Mouse (Mus musculus) ES-Bruce4 (cell line): ENCODE measurements around the gene Mmab.

Experiments used
- CTCF ChIP-seq: IDR thresholded peaks from one replicate; pipeline ENCODE4 v1.8.1; 2011; ENCODE audit warnings: low read depth, low read length
- EP300 ChIP-seq: IDR thresholded peaks from 2 replicates; pipeline ENCODE4 v1.6.1; 2011; ENCODE audit warnings: low read depth, low read length; ENCODE audit not compliant: insufficient read depth
- POLR2A ChIP-seq: IDR thresholded peaks from one replicate; pipeline ENCODE4 v1.8.1; 2011; ENCODE audit warnings: low read length; ENCODE audit not compliant: insufficient read depth

- no peak for TF ChIP-seq POLR2A
- no peak for TF ChIP-seq CTCF
- TF ChIP-seq EP300: no peak
Observed at GRCm38 (mm10) chr5:114464561-114464960, 20.7 kb upstream of the Mmab start.
